Mouse (Mus musculus): ENCODE data around the gene Slc7a15.
A peak's percentile ranks its signal among the peaks of the same experiment; 100 is the strongest.
"Not testable (repeated sequence)": the region's sequence is repeated elsewhere in the genome, so short reads cannot be mapped to it uniquely, and the experiment has no call there.

Slc7a15 gene

DNA sequence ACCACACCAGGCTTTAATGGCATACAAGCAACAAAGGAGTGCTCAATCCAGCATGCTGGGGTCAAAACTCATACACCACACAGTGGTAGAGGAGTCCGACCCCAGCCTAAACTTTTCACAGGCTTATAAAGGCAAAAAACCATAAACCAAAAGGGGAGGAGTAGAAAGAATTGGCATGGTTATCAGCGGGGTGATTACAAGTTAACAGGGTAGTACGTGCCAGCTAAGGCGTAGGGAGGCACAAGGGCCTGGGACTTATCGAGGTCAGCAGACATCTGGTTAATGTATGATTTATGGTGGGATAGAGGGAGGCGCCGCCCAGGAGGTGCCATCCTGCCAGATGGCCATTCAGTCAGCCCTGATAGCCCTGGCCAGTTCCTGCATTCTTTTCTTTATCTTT is at the start of gene Slc7a15:
Gene Slc7a15, minus strand, starts transcription at position 101 of the 400 bp plus-strand sequence.
- not testable (repeated sequence) for DNase-seq (ENCODE audit: low read depth)

DNA sequence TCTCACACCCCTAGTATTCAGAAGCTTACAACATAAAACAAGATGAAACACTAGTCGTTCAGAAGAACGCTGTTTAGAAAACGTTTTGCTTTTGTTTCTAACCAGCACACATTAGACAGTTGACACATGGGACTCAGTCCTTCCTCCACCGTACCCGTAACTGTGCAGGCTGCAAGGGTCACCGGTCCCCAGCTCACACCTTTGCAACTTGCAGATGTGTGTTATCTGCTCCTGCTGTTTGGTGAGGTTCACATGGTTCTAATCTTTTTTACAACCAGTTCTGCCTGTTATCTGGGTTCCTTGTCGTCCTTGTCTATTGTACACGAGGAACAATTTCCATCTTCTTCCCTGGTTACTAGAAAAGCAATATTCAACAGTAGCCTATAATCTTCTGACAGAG is 49.3 kb upstream of the Slc7a15 start:
- not testable (repeated sequence) for DNase-seq (ENCODE audit: low read depth)

DNA sequence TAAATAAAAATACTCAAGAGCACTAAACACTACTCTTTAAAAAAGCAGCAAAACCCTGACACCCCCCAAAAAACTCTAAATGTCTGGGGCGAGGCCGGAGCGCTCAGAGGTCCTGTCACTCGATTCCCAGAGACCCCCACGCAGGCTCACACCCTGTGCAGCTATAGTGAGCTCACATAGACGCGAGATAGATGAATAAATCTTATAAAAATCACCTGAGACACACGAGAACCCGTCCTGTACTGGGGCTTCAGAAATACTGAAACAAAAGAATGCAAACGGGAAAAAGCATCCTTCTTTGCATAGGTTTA is 42.5 kb upstream of the Slc7a15 start:
- no peak for DNase-seq (ENCODE audit: low read depth)

- peak; percentile 97 for DNase-seq (ENCODE audit: low read depth)
These were observed 42.0 kb upstream of the Slc7a15 start for GRCm38 (mm10) chr12:8640711-8641424.

DNA sequence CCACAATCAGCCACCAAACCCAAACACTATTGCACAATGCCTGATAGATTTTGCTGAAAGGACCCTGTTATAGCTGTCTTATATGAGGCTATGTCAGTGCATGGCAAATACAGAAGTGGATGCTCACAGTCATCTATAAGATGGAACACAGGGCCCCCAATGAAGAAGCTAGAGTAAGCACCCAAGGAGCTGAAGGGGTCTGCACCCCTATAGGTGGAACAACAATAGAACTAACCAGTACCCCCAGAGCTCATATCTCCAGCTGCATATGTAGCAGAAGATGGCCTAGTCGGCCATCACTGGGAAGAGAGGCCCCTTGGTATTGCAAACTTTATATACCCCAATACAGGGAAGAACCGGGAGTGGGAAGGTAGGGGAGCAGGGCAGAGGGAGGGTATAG is 41.3 kb upstream of the Slc7a15 start:
- DNase-seq (ENCODE audit: low read depth) = peak; percentile 13

DNA sequence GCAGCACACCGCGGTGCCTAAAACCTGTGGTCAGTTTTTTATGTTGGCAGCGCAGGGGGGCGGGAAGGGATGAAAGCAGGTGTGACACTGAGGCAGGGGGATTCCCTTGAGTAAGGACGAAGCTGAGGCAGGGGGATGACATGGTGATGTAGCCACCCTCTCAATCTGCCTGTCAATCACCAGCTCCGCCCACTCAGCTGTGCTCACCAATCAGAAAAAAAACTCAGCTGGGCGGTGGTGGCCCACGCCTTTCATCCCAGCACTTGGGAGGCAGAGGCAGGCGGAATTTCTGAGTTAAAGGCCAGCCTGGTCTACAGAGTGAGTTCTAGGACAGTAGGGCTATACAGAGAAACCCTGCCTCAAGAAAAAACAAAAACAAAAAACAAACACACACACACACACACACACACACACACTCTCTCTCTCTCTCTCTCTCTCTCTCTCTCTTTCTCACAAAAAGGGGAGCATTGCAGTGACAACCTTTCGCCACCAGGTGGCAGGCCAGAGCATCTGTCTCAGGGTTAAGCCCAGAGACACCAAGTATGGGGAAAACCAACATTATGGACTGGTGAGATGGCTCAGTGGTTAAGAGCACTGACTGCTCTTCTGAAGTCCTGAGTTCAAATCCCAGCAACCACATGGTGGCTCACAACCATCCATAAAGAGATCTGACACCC is 39.7 kb upstream of the Slc7a15 start:
- DNase-seq (ENCODE audit: low read depth) = peak; percentile 96

DNA sequence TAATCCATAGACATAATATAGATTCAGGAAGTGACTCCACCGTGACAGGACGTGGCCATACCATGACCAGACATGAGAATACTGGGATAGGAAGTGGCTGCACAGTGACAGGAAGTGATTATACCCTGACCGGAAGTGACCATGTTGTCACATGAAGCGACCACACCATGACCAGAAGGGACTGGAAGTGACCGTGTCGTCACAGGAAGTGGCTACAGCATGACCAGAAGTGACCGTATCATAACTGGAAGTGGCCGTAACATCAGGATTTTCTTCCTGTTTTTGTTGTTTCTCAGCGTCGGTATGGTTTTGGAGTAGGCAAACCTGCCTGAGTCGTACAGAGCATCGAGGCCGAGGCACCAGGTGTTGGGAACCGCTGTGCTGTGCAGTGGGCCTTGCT is 38.1 kb upstream of the Slc7a15 start:
- peak; percentile 29 for DNase-seq (ENCODE audit: low read depth)

DNA sequence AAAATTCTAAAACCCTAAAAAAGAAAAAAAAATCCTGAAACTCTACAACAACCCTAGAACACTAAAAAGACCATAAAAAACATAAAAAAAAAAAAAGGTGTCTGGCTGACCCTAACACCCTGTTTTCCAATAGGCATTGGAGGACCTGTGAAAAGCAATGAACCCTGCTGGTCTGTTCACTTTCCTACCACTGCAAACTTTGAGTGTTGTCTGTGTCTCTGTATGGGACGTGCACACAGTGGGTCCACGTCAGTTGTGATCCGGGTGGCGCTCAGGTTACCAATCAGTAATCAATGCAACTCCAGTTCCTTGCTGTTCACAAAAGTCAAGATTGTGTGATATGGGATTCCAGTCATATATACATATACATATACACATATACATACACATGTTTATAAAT is 36.7 kb upstream of the Slc7a15 start:
- DNase-seq (ENCODE audit: low read depth) = peak; percentile 34

DNA sequence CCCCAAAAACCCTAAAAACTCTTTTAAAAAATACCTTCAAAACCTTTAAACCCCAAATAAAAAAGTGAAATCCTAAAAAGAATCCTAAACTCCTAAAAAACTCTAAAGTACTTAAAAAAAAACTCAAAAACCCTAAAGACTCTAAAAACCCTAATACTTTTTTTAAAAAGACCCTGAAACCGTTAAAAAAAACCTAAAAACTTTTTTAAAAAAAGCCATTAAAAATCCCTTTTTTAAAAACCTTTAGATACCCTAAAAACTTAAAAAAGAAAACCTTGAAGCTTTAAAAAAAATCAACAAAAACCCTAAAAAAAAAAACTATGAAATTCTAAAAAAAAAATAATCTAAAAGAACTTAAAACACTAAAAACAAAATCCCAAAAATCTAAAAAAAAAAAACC is 35.4 kb upstream of the Slc7a15 start:
- peak; percentile 14 for DNase-seq (ENCODE audit: low read depth)

DNA sequence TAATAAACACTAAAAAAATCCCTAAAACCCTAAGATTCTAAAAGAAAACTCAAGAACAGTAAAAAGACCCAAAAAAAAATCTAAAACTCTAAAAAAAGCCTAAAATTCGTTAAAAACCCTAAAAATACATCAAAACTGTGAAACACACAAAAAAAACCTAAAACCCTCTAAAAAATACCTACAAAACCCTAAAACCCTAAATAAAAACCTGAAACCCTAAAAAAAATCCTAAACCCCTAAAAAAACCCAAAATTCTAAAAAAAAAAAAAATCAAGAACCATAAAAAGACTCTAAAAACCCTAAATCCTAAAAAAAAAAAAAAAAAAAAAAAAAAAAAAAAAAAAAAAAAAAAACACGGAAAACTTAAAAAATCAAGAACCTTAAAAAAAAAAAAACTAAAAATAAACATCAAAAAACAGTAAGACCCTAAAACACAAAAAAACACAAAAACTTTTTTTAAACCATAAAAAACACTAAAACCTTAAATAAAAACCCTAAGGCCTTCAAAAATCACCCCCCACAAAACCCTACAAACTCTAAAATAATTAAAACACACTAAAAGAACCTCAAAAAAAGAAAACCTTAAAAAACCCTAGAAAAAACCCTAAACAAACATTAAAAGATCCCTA is 34.0 kb upstream of the Slc7a15 start:
- peak; percentile 36 for DNase-seq (ENCODE audit: low read depth)

GRCm38 (mm10) chr12:8631691-8632090 is 32.8 kb upstream of the Slc7a15 start:
- no peak for DNase-seq (ENCODE audit: low read depth)

DNA sequence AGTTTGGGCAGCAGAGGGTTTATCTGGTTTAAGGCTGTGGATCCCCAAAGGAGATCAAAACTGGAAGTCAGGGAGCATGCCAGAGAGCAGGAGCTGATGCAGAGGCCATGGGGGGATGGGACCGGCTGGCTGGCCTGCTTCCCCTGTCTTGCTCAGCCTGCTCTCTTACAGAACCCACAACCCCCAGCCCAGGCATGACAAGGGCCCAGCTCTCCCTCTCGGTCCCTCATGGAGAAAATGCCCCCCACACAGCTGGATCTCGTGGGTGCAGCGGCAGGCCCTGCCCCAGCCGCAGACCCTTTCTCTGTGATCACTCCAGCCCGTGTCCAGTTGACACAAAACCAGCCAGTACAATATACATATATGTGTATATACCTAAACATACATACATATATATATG is 30.7 kb upstream of the Slc7a15 start:
- DNase-seq (ENCODE audit: low read depth) = no peak

DNA sequence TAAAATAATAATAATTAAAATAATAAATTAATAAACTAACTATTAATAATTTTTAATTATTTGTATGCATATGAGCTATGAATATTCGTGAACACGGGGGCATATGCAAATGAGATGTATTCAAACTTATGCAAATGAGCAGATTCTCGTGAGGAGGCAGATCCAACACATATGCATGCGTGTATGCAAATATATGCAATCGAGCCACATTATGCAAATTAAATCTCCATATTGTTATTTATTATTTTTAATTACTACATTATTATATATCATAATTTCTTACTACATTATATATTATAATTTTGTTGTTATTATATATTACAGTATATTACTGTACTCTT is 21.8 kb upstream of the Slc7a15 start:
- DNase-seq (ENCODE audit: low read depth) = no peak

DNA sequence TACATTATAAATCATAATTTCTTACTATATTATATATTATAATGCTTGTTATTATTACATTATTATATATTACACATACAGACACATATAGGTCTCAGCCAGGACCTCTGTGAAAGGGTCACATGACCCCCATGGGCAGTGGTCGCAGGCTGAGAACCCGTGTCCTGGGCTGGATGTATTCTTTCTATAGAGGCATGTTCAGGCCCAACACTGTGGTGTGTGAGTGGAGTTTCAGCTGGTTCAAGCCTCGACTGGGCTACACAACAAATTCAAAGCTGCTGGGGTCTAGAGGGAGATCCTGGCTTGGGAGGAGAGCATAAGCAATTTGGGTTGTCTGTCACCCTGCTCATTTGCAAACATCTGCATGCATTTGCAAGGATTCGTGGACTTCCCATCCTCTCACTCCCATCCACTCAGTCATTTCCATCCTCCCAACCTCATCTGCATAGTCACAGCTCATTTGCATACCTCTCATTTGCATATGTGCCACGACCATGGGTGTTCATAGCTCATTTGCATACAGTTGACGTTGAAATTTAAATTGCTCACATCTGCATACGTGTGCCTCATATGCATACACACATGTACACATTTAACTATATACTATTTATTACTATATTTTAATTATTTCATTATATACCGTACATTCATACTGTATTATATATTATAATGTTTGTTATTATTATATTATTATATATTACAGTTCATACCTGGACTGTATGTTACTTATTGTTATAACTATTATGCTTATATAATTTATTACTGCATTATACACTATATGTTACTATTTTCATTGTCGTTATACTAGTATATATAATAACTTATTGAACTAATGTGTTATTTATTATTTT is 21.2 kb upstream of the Slc7a15 start:
- peak; percentile 47 for DNase-seq (ENCODE audit: low read depth)

DNA sequence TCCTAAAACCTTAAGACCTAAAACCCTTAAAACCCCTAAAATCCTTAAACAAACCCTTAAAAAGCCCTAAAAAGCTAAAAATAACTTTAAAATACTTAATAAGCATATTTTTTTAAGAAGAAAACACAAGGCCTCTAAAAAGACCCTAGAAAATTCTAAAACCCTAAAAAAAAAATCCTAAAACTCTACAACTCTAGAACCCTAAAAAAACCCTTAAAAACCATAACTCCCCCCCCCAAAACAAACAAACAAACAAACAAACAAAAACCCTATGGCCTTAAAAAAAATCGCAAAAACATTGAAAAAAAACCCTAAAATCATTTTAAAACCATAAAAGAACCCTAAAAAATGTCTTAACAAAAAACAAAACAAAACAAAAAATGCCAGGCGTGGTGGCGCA is 19.4 kb upstream of the Slc7a15 start:
- DNase-seq (ENCODE audit: low read depth) = no peak

GRCm38 (mm10) chr12:8609070-8609469 is 10.2 kb upstream of the Slc7a15 start:
- DNase-seq (ENCODE audit: low read depth) = no peak

DNA sequence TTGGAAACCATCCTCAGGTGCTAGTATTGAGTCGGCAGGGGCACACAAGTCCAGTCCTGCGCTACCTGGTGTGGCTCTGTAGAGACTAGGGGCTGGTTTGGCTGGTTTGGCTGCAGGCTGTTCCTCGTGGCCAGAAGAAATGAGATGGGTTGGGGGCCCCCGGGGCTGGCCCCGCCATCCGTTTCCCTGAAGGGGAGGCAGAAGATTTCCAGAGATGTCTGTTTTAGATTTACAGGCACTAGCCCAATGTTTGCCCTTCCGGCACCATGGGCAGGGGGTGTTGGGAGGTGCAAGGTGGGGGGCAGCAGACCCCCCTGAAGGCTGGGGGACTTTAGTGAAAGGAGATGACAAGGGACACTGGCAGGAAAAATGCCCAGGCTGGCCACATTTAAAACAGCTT is 3.3 kb downstream of the Slc7a15 start:
- DNase-seq (ENCODE audit: low read depth) = no peak

DNA sequence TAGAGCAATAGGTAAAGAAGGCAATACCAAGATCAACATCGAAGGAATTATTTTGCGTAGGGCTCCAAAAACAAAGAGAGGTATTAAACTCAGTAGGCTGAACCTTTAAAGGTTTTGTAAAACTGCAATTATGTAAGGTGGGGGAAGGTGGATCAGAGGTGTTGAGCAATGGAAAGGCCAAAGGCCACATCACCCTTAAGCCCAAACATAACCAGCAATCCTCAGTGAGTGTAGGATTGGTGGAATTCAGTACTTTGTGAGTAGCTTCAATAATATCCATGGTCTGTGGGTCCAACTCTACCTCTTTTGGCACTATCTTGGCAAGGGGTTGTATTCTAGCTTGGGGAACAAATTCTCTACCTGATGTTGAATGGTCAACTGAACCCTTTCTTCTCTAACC is 7.5 kb downstream of the Slc7a15 start:
- DNase-seq (ENCODE audit: low read depth) = not testable (repeated sequence)

GRCm38 (mm10) chr12:8573405-8573804 is 25.5 kb downstream of the Slc7a15 start:
- no peak for DNase-seq (ENCODE audit: low read depth)

DNA sequence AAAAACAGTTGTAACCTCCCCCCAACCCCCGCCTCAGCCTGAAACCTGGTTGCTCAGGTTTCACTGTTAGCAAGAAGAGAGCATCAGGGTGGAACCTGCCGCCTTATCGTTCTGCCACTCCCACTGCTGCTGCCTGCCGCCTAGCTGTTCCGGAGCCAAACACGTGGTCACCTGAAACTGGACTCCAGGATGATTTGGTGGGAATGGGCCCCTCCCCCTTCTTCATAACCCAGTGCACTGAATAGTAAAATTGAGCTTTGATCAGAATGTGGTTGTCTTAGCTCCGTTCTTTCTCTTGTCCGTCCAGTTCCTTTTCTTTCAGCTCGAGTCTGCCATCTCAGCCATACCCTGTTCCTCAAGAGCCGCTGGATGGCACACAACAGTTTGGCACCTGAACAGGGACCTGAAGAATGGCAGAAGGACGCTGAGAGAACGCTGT is 26.9 kb downstream of the Slc7a15 start:
- not testable (repeated sequence) for DNase-seq (ENCODE audit: low read depth)

- not testable (repeated sequence) for DNase-seq (ENCODE audit: low read depth)
These were observed 27.5 kb downstream of the Slc7a15 start for GRCm38 (mm10) chr12:8571287-8571902.

GRCm38 (mm10) chr12:8562213-8562612 is 36.7 kb downstream of the Slc7a15 start:
- not testable (repeated sequence) for DNase-seq (ENCODE audit: low read depth)

All from induced T-regulatory cell, adult 2 months (primary cell).